Mouse (Mus musculus): ENCODE measurements around the gene Rhbdf1. TPM values are rescaled to one million over a fixed set of nuclear protein-coding genes. Genes with fewer than 3 reads are reported as not detected.
A peak's percentile ranks its signal among the peaks of the same experiment; 100 is the strongest.

Rhbdf1 gene
- polyA plus RNA-seq (2014; fragmentation: Nextera tagmentation; extraction: Ambion mirVana) = 19.1 and 21.0 TPM in 2 replicates

DNA sequence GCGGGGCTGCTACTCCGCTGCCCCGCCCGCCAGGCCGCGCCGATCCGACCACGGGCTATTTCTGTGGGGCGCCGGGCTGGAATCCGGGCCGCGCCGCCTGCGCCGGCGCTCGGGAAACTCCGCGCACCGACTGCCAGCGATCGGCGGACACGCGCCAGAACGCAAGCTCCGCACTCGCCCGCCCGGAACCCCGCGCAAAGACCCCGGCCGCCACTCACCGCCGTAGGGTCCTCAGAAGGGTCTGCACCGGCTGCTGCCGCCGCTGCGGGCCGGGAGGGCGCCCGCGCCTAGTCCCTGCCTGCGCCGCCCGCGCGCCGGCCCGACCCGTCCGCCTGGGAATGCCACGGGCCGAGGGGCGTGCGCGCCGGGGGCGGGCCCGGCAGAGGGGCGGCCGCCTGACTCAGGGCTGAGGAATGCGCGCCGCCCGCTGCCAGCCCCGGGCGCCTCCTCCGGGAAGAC lies at the start of gene Rhbdf1:
Rhbdf1 (minus strand) TSS at position 350 of the 459 bp plus-strand sequence.
- Histone ChIP-seq H3K36me3 (ENCODE audit: control insufficient read depth, insufficient read depth, low read length) (no peaks in the 10 kb centered on the region), H3K4me1 (replicated peaks; ENCODE audit: control insufficient read depth, insufficient read depth, low read length) (peaks cover 8% of the 10 kb centered on the region; the same call in 1 of the 2 replicates), H3K4me3 (ENCODE audit: low read depth, low read length) (peak within 1 kb of the TSS; percentile 76), H3K4me2 (replicated peaks; ENCODE audit: low read depth, low read length) (peak within 1 kb of the TSS; percentile 100), H3K9me3 (ENCODE audit: control insufficient read depth, low read length) (no peaks in the 10 kb centered on the region), H3K27ac (ENCODE audit: low read depth, low read length) (peak within 1 kb of the TSS; percentile 56), H3K27me3 (ENCODE audit: control insufficient read depth, insufficient read depth, low read length) (peaks cover 4% of the 10 kb centered on the region; the same call in 1 of the 2 replicates), H3K9ac (ENCODE audit: low read depth, low read length) (peak within 1 kb of the TSS; percentile 85)
- DNase-seq (ENCODE audit: low spot score) = peak; percentile 71
- under 1% methylated on average over 62 of the region's 72 CpGs for WGBS
- ATAC-seq (ENCODE audit: low FRiP score) = peak; percentile 37; the same call in 1 of the 2 replicates

DNA sequence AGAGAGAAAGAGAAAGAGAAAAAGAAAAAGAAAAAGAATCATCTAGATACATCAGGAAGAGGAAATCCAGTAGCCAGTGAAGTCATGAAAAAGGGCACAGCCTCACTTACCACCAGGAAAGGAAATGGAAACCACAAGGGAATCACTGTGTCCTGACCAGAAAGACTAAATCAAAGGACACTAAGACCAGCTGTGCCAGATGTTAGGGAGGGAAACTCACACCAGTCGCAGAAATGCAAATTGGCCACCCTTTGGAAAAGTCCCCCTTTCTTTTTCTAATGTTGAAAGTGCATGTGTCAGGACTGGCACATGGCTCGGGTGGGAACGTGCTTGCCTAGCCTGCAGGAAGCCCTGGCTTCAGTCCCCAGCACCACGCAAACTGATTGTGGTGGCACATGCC lies 49.1 kb upstream of the Rhbdf1 start:
- 43% methylated on average over 4 of the region's 4 CpGs for WGBS
- Histone ChIP-seq H3K27ac (ENCODE audit: low read depth, low read length) (no peak overlapping the region), H3K27me3 (ENCODE audit: control insufficient read depth, insufficient read depth, low read length) (no peaks in the 10 kb centered on the region), H3K9me3 (ENCODE audit: control insufficient read depth, low read length) (no peaks in the 10 kb centered on the region), H3K4me1 (replicated peaks; ENCODE audit: control insufficient read depth, insufficient read depth, low read length) (0 out of 2 replicates have a peak, but pooled peaks cover 2% of the 10 kb centered on the region), H3K36me3 (ENCODE audit: control insufficient read depth, insufficient read depth, low read length) (no peaks in the 10 kb centered on the region), H3K9ac (ENCODE audit: low read depth, low read length) (no peak overlapping the region), H3K4me2 (replicated peaks; ENCODE audit: low read depth, low read length) (no peak overlapping the region), H3K4me3 (ENCODE audit: low read depth, low read length) (no peak overlapping the region)
- no peak for ATAC-seq (ENCODE audit: low FRiP score)
- no peak for DNase-seq (ENCODE audit: low spot score)

- H3K4me2 ChIP-seq (replicated peaks; ENCODE audit: low read depth, low read length) = no peak overlapping the region
- H3K9me3 ChIP-seq (ENCODE audit: control insufficient read depth, low read length) = no peaks in the 10 kb centered on the region
These were observed 46.9 kb upstream of the Rhbdf1 start for GRCm38 (mm10) chr11:32268952-32269351.

GRCm38 (mm10) chr11:32267964-32268363 lies 45.9 kb upstream of the Rhbdf1 start:
- no peaks in the 10 kb centered on the region for H3K27me3 ChIP-seq (ENCODE audit: control insufficient read depth, insufficient read depth, low read length)
- peak overlapping the region; percentile 49 for H3K4me2 ChIP-seq (replicated peaks; ENCODE audit: low read depth, low read length)
- no peaks in the 10 kb centered on the region for H3K9me3 ChIP-seq (ENCODE audit: control insufficient read depth, low read length)
- 20% methylated on average over 5 of the region's 5 CpGs for WGBS
- no peak overlapping the region for H3K27ac ChIP-seq (ENCODE audit: low read depth, low read length)
- DNase-seq (ENCODE audit: low spot score) = peak; percentile 33
- ATAC-seq (ENCODE audit: low FRiP score) = peak; percentile 42
- H3K36me3 ChIP-seq (ENCODE audit: control insufficient read depth, insufficient read depth, low read length) = no peaks in the 10 kb centered on the region
- H3K4me1 ChIP-seq (replicated peaks; ENCODE audit: control insufficient read depth, insufficient read depth, low read length) = 0 out of 2 replicates have a peak, but pooled peaks cover 2% of the 10 kb centered on the region
- peak overlapping the region; percentile 98 for H3K9ac ChIP-seq (ENCODE audit: low read depth, low read length)
- H3K4me3 ChIP-seq (ENCODE audit: low read depth, low read length) = peak overlapping the region; percentile 75

More at GRCm38 (mm10) chr11:32268952-32269351, 46.9 kb upstream of the Rhbdf1 start:
- no peaks in the 10 kb centered on the region for H3K27me3 ChIP-seq (ENCODE audit: control insufficient read depth, insufficient read depth, low read length)
- no peak for DNase-seq (ENCODE audit: low spot score)
- no peak overlapping the region for H3K27ac ChIP-seq (ENCODE audit: low read depth, low read length)
- no peak overlapping the region for H3K4me3 ChIP-seq (ENCODE audit: low read depth, low read length)
- no peak for ATAC-seq (ENCODE audit: low FRiP score)
- 87% methylated on average over 5 of the region's 5 CpGs for WGBS
- H3K36me3 ChIP-seq (ENCODE audit: control insufficient read depth, insufficient read depth, low read length) = no peaks in the 10 kb centered on the region
- H3K4me1 ChIP-seq (replicated peaks; ENCODE audit: control insufficient read depth, insufficient read depth, low read length) = 0 out of 2 replicates have a peak, but pooled peaks cover 2% of the 10 kb centered on the region
- no peak overlapping the region for H3K9ac ChIP-seq (ENCODE audit: low read depth, low read length)

DNA sequence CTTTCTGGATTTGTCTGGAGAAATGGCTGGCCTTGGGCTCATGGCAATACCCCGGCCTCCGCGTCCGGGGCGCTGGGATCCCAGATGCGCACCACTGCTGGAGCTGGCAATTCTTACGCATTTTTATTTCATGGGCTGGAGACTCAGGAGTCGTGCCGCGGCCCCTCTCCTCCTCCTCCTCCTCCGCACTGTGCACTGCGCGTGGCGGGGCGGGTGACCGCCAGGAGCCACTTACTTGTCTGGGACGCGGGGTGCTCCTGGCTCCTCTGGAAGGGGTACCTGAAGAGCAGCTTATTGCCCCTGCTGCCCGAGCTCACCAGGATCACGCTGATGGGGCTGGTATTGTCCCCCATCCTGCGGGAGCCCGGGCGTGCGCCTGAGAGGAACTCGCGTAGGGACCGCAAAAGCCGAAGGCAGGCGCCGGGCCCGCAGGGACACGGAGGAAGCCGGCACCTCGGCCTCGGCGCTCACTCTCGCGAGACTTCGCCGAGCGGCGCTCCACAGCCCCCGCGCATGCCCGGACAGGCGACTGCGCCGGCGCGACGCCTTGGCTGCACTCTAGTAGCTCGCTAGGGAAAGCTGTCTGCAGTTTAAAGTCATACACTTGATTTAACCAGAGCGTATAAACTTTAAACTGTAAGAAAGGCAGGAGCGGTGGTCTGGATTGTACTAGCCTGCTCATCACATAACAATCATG lies 45.2 kb upstream of the Rhbdf1 start, which contains the start of gene Nprl3:
Nprl3 (minus strand) TSS at position 520 of the 697 bp plus-strand sequence.
- 0 out of 2 replicates have a peak, but pooled peaks cover 2% of the 10 kb centered on the region for H3K4me1 ChIP-seq (replicated peaks; ENCODE audit: control insufficient read depth, insufficient read depth, low read length)
- peak within 1 kb of the TSS; percentile 49 for H3K4me2 ChIP-seq (replicated peaks; ENCODE audit: low read depth, low read length)
- DNase-seq (ENCODE audit: low spot score) (peak; percentile 95), ATAC-seq (ENCODE audit: low FRiP score) (peak; percentile 97)
- H3K27ac ChIP-seq (ENCODE audit: low read depth, low read length) = peak within 1 kb of the TSS; percentile 96
- peak within 1 kb of the TSS; percentile 98 for H3K9ac ChIP-seq (ENCODE audit: low read depth, low read length)
- H3K36me3 ChIP-seq (ENCODE audit: control insufficient read depth, insufficient read depth, low read length) = no peaks in the 10 kb centered on the region
- peak within 1 kb of the TSS; percentile 75 for H3K4me3 ChIP-seq (ENCODE audit: low read depth, low read length)
- H3K9me3 ChIP-seq (ENCODE audit: control insufficient read depth, low read length) = no peaks in the 10 kb centered on the region
- WGBS = under 1% methylated on average over 54 of the region's 54 CpGs
- no peaks in the 10 kb centered on the region for H3K27me3 ChIP-seq (ENCODE audit: control insufficient read depth, insufficient read depth, low read length)

- Histone ChIP-seq H3K36me3 (ENCODE audit: control insufficient read depth, insufficient read depth, low read length) (no peaks in the 10 kb centered on the region), H3K4me2 (replicated peaks; ENCODE audit: low read depth, low read length) (peak overlapping the region; percentile 49), H3K9me3 (ENCODE audit: control insufficient read depth, low read length) (no peaks in the 10 kb centered on the region), H3K27ac (ENCODE audit: low read depth, low read length) (peak overlapping the region; percentile 96), H3K4me1 (replicated peaks; ENCODE audit: control insufficient read depth, insufficient read depth, low read length) (0 out of 2 replicates have a peak, but pooled peaks cover 2% of the 10 kb centered on the region), H3K4me3 (ENCODE audit: low read depth, low read length) (peak overlapping the region; percentile 75), H3K9ac (ENCODE audit: low read depth, low read length) (peak overlapping the region; percentile 98), H3K27me3 (ENCODE audit: control insufficient read depth, insufficient read depth, low read length) (no peaks in the 10 kb centered on the region)
- no peak for DNase-seq (ENCODE audit: low spot score)
- WGBS = 36% methylated on average over 6 of the region's 6 CpGs
- no peak for ATAC-seq (ENCODE audit: low FRiP score)
These were observed 44.7 kb upstream of the Rhbdf1 start for GRCm38 (mm10) chr11:32266776-32267175.

DNA sequence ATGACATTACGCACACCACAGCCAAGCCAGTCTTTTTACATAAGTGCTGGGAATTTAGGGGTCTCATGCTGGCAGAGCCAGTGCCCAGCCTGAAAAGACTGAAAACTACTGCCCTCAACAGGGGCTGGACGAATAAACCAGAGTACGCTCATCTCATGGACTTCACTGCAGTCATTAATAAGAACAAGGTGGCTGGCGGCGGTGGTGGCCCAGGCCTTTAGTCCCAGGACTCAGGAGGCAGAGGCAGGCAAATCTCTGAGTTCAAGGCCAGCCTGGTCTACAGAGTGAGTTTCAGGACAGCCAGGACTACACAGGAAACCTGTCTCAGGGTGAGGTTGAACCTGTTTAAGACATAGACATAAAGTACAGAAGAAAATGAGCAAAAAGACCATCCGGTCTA lies 44.1 kb upstream of the Rhbdf1 start:
- Histone ChIP-seq H3K36me3 (ENCODE audit: control insufficient read depth, insufficient read depth, low read length) (no peaks in the 10 kb centered on the region), H3K9ac (ENCODE audit: low read depth, low read length) (no peak overlapping the region), H3K4me2 (replicated peaks; ENCODE audit: low read depth, low read length) (no peak overlapping the region), H3K27me3 (ENCODE audit: control insufficient read depth, insufficient read depth, low read length) (no peaks in the 10 kb centered on the region), H3K4me1 (replicated peaks; ENCODE audit: control insufficient read depth, insufficient read depth, low read length) (0 out of 2 replicates have a peak, but pooled peaks cover 2% of the 10 kb centered on the region), H3K9me3 (ENCODE audit: control insufficient read depth, low read length) (no peaks in the 10 kb centered on the region), H3K4me3 (ENCODE audit: low read depth, low read length) (no peak overlapping the region), H3K27ac (ENCODE audit: low read depth, low read length) (no peak overlapping the region)
- ATAC-seq (ENCODE audit: low FRiP score) (no peak), DNase-seq (ENCODE audit: low spot score) (no peak)
- 91% methylated on average over 6 of the region's 6 CpGs for WGBS

GRCm38 (mm10) chr11:32265117-32265738 lies 43.1 kb upstream of the Rhbdf1 start:
- Histone ChIP-seq H3K9me3 (ENCODE audit: control insufficient read depth, low read length) (no peaks in the 10 kb centered on the region), H3K4me1 (replicated peaks; ENCODE audit: control insufficient read depth, insufficient read depth, low read length) (0 out of 2 replicates have a peak, but pooled peaks cover 2% of the 10 kb centered on the region), H3K27me3 (ENCODE audit: control insufficient read depth, insufficient read depth, low read length) (no peaks in the 10 kb centered on the region), H3K4me2 (replicated peaks; ENCODE audit: low read depth, low read length) (no peak overlapping the region), H3K36me3 (ENCODE audit: control insufficient read depth, insufficient read depth, low read length) (no peaks in the 10 kb centered on the region), H3K9ac (ENCODE audit: low read depth, low read length) (no peak overlapping the region), H3K27ac (ENCODE audit: low read depth, low read length) (no peak overlapping the region), H3K4me3 (ENCODE audit: low read depth, low read length) (no peak overlapping the region)
- WGBS = 97% methylated on average over 3 of the region's 3 CpGs
- ATAC-seq (ENCODE audit: low FRiP score) (no peak), DNase-seq (ENCODE audit: low spot score) (no peak)
